19 mouse cellular contexts compared by ENCODE assay signal in genomic region chr5:24188476-24188875, GRCm38 (mm10).
"Had no signal": no experiment of that assay in that cellular context is flagged by ENCODE, and none has a peak within 500 bp of the region (broad histone marks: within the 10 kb centered on the region; RNA-seq: fewer than 3 reads in every experiment).

No protein-coding gene starts in this region.

- ATAC-seq: midbrain, embryonic 16.5 days had no signal

- H3K4me3 ChIP-seq: midbrain, embryonic 10.5 days; midbrain, embryonic 12.5 days; myocyte; neural tube, embryonic 13.5 days; neural tube, embryonic 15.5 days had no signal

- H3K4me2 ChIP-seq: lung, embryonic 14.5 days; midbrain, embryonic 12.5 days; neural tube, embryonic 13.5 days; neural tube, embryonic 15.5 days had no signal

- H3K4me1 ChIP-seq: midbrain, embryonic 10.5 days; midbrain, embryonic 12.5 days; neural tube, embryonic 13.5 days; neural tube, embryonic 15.5 days had no signal

- DNase-seq: lung, adult 18-20 months; lung, embryonic 14.5 days; lung, postnatal 10 days; lung, postnatal 4 days; midbrain, embryonic 14.5 days; retina, postnatal 1 day; right cerebral cortex, adult 18-20 months; right cerebral cortex, postnatal 25 days; right cerebral cortex, postnatal 4 days; spleen, adult 18-20 months; thymus, adult 18-20 months; thymus, postnatal 14 days; thymus, postnatal 36 days had no signal

- H3K27me3 ChIP-seq: midbrain, embryonic 12.5 days; neural tube, embryonic 13.5 days; neural tube, embryonic 15.5 days had no signal

- H3K9ac ChIP-seq: lung, embryonic 14.5 days; midbrain, embryonic 12.5 days; neural tube, embryonic 13.5 days; neural tube, embryonic 15.5 days had no signal

- H3K27ac ChIP-seq: midbrain, embryonic 10.5 days; midbrain, embryonic 12.5 days; neural tube, embryonic 13.5 days; neural tube, embryonic 15.5 days had no signal

- H3K9me3 ChIP-seq: neural tube, embryonic 15.5 days had no signal
